In genomic region chr14:37032481-37033104, GRCm38 (mm10) we compare ENCODE assay signal across 15 mouse cellular contexts. TPM values are rescaled to one million over a fixed set of nuclear protein-coding genes. Genes with fewer than 3 reads are reported as not detected.
DNase-seq lines count a peak whose midpoint lies in the region; ATAC-seq and TF ChIP-seq lines count a peak whose summit lies in the region.
"Had no signal": no experiment of that assay in that cellular context is flagged by ENCODE, and none has a peak within 500 bp of the region (broad histone marks: within the 10 kb centered on the region; RNA-seq: fewer than 3 reads in every experiment).

No protein-coding gene starts in this region.

- no peak overlapping the region for H3K4me3 ChIP-seq in hindbrain, embryonic 12.5 days
- H3K4me3 ChIP-seq in hindbrain, embryonic 10.5 days, result no peak overlapping the region
- H3K4me3 ChIP-seq in stomach, embryonic 14.5 days (ENCODE audit: low read depth, low read length), result no peak overlapping the region
- no peak overlapping the region for H3K4me3 ChIP-seq in stomach, postnatal 0 days (ENCODE audit: low read depth, low read length)
- no peak overlapping the region for H3K4me3 ChIP-seq in forebrain, embryonic 15.5 days
- no peak overlapping the region for H3K4me3 ChIP-seq in kidney, embryonic 15.5 days (replicated peaks)
- H3K4me3 ChIP-seq: lung, embryonic 15.5 days had no signal

- no peaks in the 10 kb centered on the region for H3K27me3 ChIP-seq in hindbrain, embryonic 12.5 days
- no peaks in the 10 kb centered on the region for H3K27me3 ChIP-seq in hindbrain, embryonic 10.5 days (ENCODE audit: insufficient read depth, poor library complexity, severe bottlenecking)
- H3K27me3 ChIP-seq in stomach, embryonic 14.5 days (ENCODE audit: control insufficient read depth, insufficient read depth, low read length), result no peaks in the 10 kb centered on the region
- no peaks in the 10 kb centered on the region for H3K27me3 ChIP-seq in stomach, postnatal 0 days (ENCODE audit: control insufficient read depth, insufficient read depth, low read length)
- no peaks in the 10 kb centered on the region for H3K27me3 ChIP-seq in forebrain, embryonic 15.5 days
- H3K27me3 ChIP-seq in kidney, embryonic 15.5 days, result no peaks in the 10 kb centered on the region
- H3K27me3 ChIP-seq: lung, embryonic 15.5 days had no signal

- H3K4me2 ChIP-seq in hindbrain, embryonic 12.5 days (replicated peaks), result no peak overlapping the region
- H3K4me2 ChIP-seq in stomach, embryonic 14.5 days (replicated peaks; ENCODE audit: low read depth, low read length), result no peak overlapping the region
- no peak overlapping the region for H3K4me2 ChIP-seq in stomach, postnatal 0 days (replicated peaks; ENCODE audit: low read depth)
- H3K4me2 ChIP-seq in forebrain, embryonic 15.5 days (replicated peaks), result no peak overlapping the region
- no peak overlapping the region for H3K4me2 ChIP-seq in kidney, embryonic 15.5 days
- H3K4me2 ChIP-seq: lung, embryonic 15.5 days had no signal

- H3K9me3 ChIP-seq in hindbrain, embryonic 12.5 days (replicated peaks), result no peaks in the 10 kb centered on the region
- no peaks in the 10 kb centered on the region for H3K9me3 ChIP-seq in hindbrain, embryonic 10.5 days
- no peaks in the 10 kb centered on the region for H3K9me3 ChIP-seq in stomach, embryonic 14.5 days (ENCODE audit: control insufficient read depth, low read depth, low read length)
- H3K9me3 ChIP-seq in stomach, postnatal 0 days (ENCODE audit: control insufficient read depth, low read length), result no peaks in the 10 kb centered on the region
- no peaks in the 10 kb centered on the region for H3K9me3 ChIP-seq in forebrain, embryonic 15.5 days
- no peaks in the 10 kb centered on the region for H3K9me3 ChIP-seq in kidney, embryonic 15.5 days (replicated peaks)
- H3K9me3 ChIP-seq: lung, embryonic 15.5 days had no signal

- no peak for DNase-seq in hindbrain, embryonic 10.5 days (ENCODE audit: low spot score)
- no peak for DNase-seq in stomach, postnatal 0 days (ENCODE audit: low spot score)

- TF ChIP-seq CTCF in stomach, postnatal 0 days (IDR thresholded peaks at IDR 0.05; ENCODE audit: low read depth), result no peak

- no peaks in the 10 kb centered on the region for H3K36me3 ChIP-seq in hindbrain, embryonic 12.5 days
- H3K36me3 ChIP-seq in hindbrain, embryonic 10.5 days, result no peaks in the 10 kb centered on the region
- H3K36me3 ChIP-seq in stomach, embryonic 14.5 days (ENCODE audit: control insufficient read depth, insufficient read depth, low read length), result no peaks in the 10 kb centered on the region
- no peaks in the 10 kb centered on the region for H3K36me3 ChIP-seq in stomach, postnatal 0 days (ENCODE audit: control insufficient read depth, insufficient read depth, low read length)
- no peaks in the 10 kb centered on the region for H3K36me3 ChIP-seq in forebrain, embryonic 15.5 days
- no peaks in the 10 kb centered on the region for H3K36me3 ChIP-seq in kidney, embryonic 15.5 days
- H3K36me3 ChIP-seq: lung, embryonic 15.5 days had no signal

- 73% methylated on average over 11 of the region's 11 CpGs for WGBS in hindbrain, embryonic 12.5 days
- 85% methylated on average over 11 of the region's 11 CpGs for WGBS in hindbrain, embryonic 10.5 days
- 60% methylated on average over 11 of the region's 11 CpGs for WGBS in stomach, embryonic 14.5 days
- 54% methylated on average over 11 of the region's 11 CpGs for WGBS in stomach, postnatal 0 days
- 37% methylated on average over 11 of the region's 11 CpGs for WGBS in forebrain, embryonic 15.5 days
- WGBS in kidney, embryonic 15.5 days, result 81% methylated on average over 11 of the region's 11 CpGs

- no peaks in the 10 kb centered on the region for H3K4me1 ChIP-seq in hindbrain, embryonic 12.5 days
- no peaks in the 10 kb centered on the region for H3K4me1 ChIP-seq in hindbrain, embryonic 10.5 days (replicated peaks)
- H3K4me1 ChIP-seq in stomach, embryonic 14.5 days (ENCODE audit: control insufficient read depth, insufficient read depth, low read length), result no peaks in the 10 kb centered on the region
- no peaks in the 10 kb centered on the region for H3K4me1 ChIP-seq in stomach, postnatal 0 days (replicated peaks; ENCODE audit: control insufficient read depth, insufficient read depth)
- peaks cover 10% of the 10 kb centered on the region for H3K4me1 ChIP-seq in forebrain, embryonic 15.5 days
- no peaks in the 10 kb centered on the region for H3K4me1 ChIP-seq in kidney, embryonic 15.5 days

- TF ChIP-seq EP300 in stomach, postnatal 0 days (optimal IDR thresholded peaks at IDR 0.05), result no peak

- H3K27ac ChIP-seq in hindbrain, embryonic 12.5 days, result no peak overlapping the region
- H3K27ac ChIP-seq in hindbrain, embryonic 10.5 days, result no peak overlapping the region
- H3K27ac ChIP-seq in stomach, embryonic 14.5 days (ENCODE audit: low read length), result no peak overlapping the region
- H3K27ac ChIP-seq in stomach, postnatal 0 days (replicated peaks), result no peak overlapping the region
- H3K27ac ChIP-seq in forebrain, embryonic 15.5 days (replicated peaks), result no peak overlapping the region
- H3K27ac ChIP-seq in kidney, embryonic 15.5 days, result no peak overlapping the region
- H3K27ac ChIP-seq: kidney, postnatal 0 days; lung, embryonic 15.5 days had no signal

- H3K9ac ChIP-seq in hindbrain, embryonic 12.5 days, result no peak overlapping the region
- H3K9ac ChIP-seq in stomach, embryonic 14.5 days (replicated peaks; ENCODE audit: low read depth, low read length), result no peak overlapping the region
- no peak overlapping the region for H3K9ac ChIP-seq in stomach, postnatal 0 days (ENCODE audit: low read length)
- H3K9ac ChIP-seq in forebrain, embryonic 15.5 days (replicated peaks), result no peak overlapping the region
- no peak overlapping the region for H3K9ac ChIP-seq in kidney, embryonic 15.5 days
- H3K9ac ChIP-seq: lung, embryonic 15.5 days had no signal

- peak; percentile 23 for ATAC-seq in hindbrain, embryonic 12.5 days (ENCODE audit: low FRiP score)
- ATAC-seq in stomach, embryonic 14.5 days (ENCODE audit: insufficient number of reproducible peaks, insufficient read depth, low FRiP score, low read depth), result 0 out of 2 replicates have a peak, but pooled peaks have one; percentile 42
- no peak for ATAC-seq in stomach, postnatal 0 days (ENCODE audit: low FRiP score, low TSS enrichment)
- peak; percentile 69 for ATAC-seq in forebrain, embryonic 15.5 days (replicated peaks)
- ATAC-seq in activated CD4-positive, CD25-positive, alpha-beta regulatory T cell, adult 4 months, result no peak
- ATAC-seq in kidney, embryonic 15.5 days (replicated peaks; ENCODE audit: low FRiP score), result no peak
- no peak for ATAC-seq in megakaryocyte, adult 5-6 weeks (ENCODE audit: poor library complexity, severe bottlenecking)

RNA-seq across cellular contexts. Expression of gene Rgr, which starts 16.2 kb away (rescaled TPM):
- not detected in 2 replicates for polyA plus RNA-seq in hindbrain, embryonic 12.5 days (2016; fragmentation: Nextera tagmentation; extraction: Ambion mirVana)
- not detected in 2 replicates for polyA plus RNA-seq in hindbrain, embryonic 10.5 days (2016; fragmentation: Nextera tagmentation; extraction: Ambion mirVana)
- not detected in 2 replicates for polyA plus RNA-seq in stomach, embryonic 14.5 days (2014; fragmentation: Nextera tagmentation; extraction: Ambion mirVana)
- polyA plus RNA-seq in stomach, postnatal 0 days (2015; fragmentation: Nextera tagmentation; extraction: Ambion mirVana), result 0.06 TPM in 1 of 2 replicates, not detected in the other
- not detected in 2 replicates for polyA plus RNA-seq in forebrain, embryonic 15.5 days (2015; fragmentation: Nextera tagmentation; extraction: Ambion mirVana)
- polyA plus RNA-seq in activated CD4-positive, CD25-positive, alpha-beta regulatory T cell, adult 4 months (2017; shearing (Covaris generic)), result not detected
- not detected in 2 replicates for polyA plus RNA-seq in kidney, embryonic 15.5 days (2015; fragmentation: Nextera tagmentation; extraction: Ambion mirVana)
- not detected in 2 replicates for total RNA-seq in megakaryocyte, adult 5-6 weeks (2015)
- not detected in 2 replicates for total RNA-seq in megakaryocyte, adult 5-6 weeks (2017)
- total RNA-seq: ES-E14; gastrocnemius, adult 18-20 months; heart, postnatal 25 days; left cerebral cortex, adult 18-20 months had no signal
- polyA plus RNA-seq: embryonic facial prominence, embryonic 11.5 days; kidney, postnatal 0 days; lung, embryonic 15.5 days had no signal

RNA-seq across cellular contexts. Expression of gene Lrit1, which starts 22.0 kb away (rescaled TPM):
- polyA plus RNA-seq in hindbrain, embryonic 12.5 days (2016; fragmentation: Nextera tagmentation; extraction: Ambion mirVana), result not detected in 2 replicates
- not detected in 2 replicates for polyA plus RNA-seq in hindbrain, embryonic 10.5 days (2016; fragmentation: Nextera tagmentation; extraction: Ambion mirVana)
- not detected in 2 replicates for polyA plus RNA-seq in stomach, embryonic 14.5 days (2014; fragmentation: Nextera tagmentation; extraction: Ambion mirVana)
- polyA plus RNA-seq in stomach, postnatal 0 days (2015; fragmentation: Nextera tagmentation; extraction: Ambion mirVana), result not detected in 2 replicates
- not detected in 2 replicates for polyA plus RNA-seq in forebrain, embryonic 15.5 days (2015; fragmentation: Nextera tagmentation; extraction: Ambion mirVana)
- not detected for polyA plus RNA-seq in activated CD4-positive, CD25-positive, alpha-beta regulatory T cell, adult 4 months (2017; shearing (Covaris generic))
- polyA plus RNA-seq in kidney, embryonic 15.5 days (2015; fragmentation: Nextera tagmentation; extraction: Ambion mirVana), result not detected in 2 replicates
- not detected in 2 replicates for total RNA-seq in megakaryocyte, adult 5-6 weeks (2015)
- not detected in 2 replicates for total RNA-seq in megakaryocyte, adult 5-6 weeks (2017)
- total RNA-seq: ES-E14; gastrocnemius, adult 18-20 months; heart, postnatal 25 days; left cerebral cortex, adult 18-20 months had no signal
- polyA plus RNA-seq: embryonic facial prominence, embryonic 11.5 days; kidney, postnatal 0 days; lung, embryonic 15.5 days had no signal

RNA-seq across cellular contexts. Expression of gene Lrit2, which starts 35.1 kb away (rescaled TPM):
- polyA plus RNA-seq in hindbrain, embryonic 12.5 days (2016; fragmentation: Nextera tagmentation; extraction: Ambion mirVana), result not detected in 2 replicates
- polyA plus RNA-seq in hindbrain, embryonic 10.5 days (2016; fragmentation: Nextera tagmentation; extraction: Ambion mirVana), result not detected in 2 replicates
- not detected in 2 replicates for polyA plus RNA-seq in stomach, embryonic 14.5 days (2014; fragmentation: Nextera tagmentation; extraction: Ambion mirVana)
- polyA plus RNA-seq in stomach, postnatal 0 days (2015; fragmentation: Nextera tagmentation; extraction: Ambion mirVana), result not detected in 2 replicates
- polyA plus RNA-seq in forebrain, embryonic 15.5 days (2015; fragmentation: Nextera tagmentation; extraction: Ambion mirVana), result not detected in 2 replicates
- polyA plus RNA-seq in activated CD4-positive, CD25-positive, alpha-beta regulatory T cell, adult 4 months (2017; shearing (Covaris generic)), result not detected
- not detected in 2 replicates for polyA plus RNA-seq in kidney, embryonic 15.5 days (2015; fragmentation: Nextera tagmentation; extraction: Ambion mirVana)
- not detected in 2 replicates for total RNA-seq in megakaryocyte, adult 5-6 weeks (2015)
- not detected in 2 replicates for total RNA-seq in megakaryocyte, adult 5-6 weeks (2017)
- total RNA-seq: ES-E14; gastrocnemius, adult 18-20 months; heart, postnatal 25 days; left cerebral cortex, adult 18-20 months had no signal
- polyA plus RNA-seq: embryonic facial prominence, embryonic 11.5 days; kidney, postnatal 0 days; lung, embryonic 15.5 days had no signal

Comparison
In these comparisons a context has a peak if more than half of its experiments do, and no peak if none do; other contexts are left out.
1. ATAC-seq: peak in hindbrain, embryonic 12.5 days (single experiment), stomach, embryonic 14.5 days (single experiment) and forebrain, embryonic 15.5 days (single experiment); none in stomach, postnatal 0 days (single experiment), activated CD4-positive, CD25-positive, alpha-beta regulatory T cell, adult 4 months (single experiment), kidney, embryonic 15.5 days (single experiment) and megakaryocyte, adult 5-6 weeks (single experiment).